Mouse (Mus musculus) lung, postnatal 0 days (tissue): ENCODE results near the gene Npm3.

ENCODE experiments used
- CTCF ChIP-seq: IDR thresholded peaks from 2 replicates; pipeline ENCODE4 v1.5.1; 2016; ENCODE audit warnings: antibody characterized with exemption, mild to moderate bottlenecking
- EP300 ChIP-seq: IDR thresholded peaks from 2 replicates; pipeline ENCODE4 v1.6.1; 2016; ENCODE audit warnings: antibody characterized with exemption, mild to moderate bottlenecking, control low read depth

GRCm38 (mm10) chr19:45742218-45742983 lies 7.0 kb downstream of the Npm3 start, which contains the start of gene Fgf8:
- TF ChIP-seq EP300 (no peak), CTCF (no peak)
